Mouse (Mus musculus) MEL (cell line): ENCODE measurements around the gene Fuk. TPM values are rescaled to one million over a fixed set of nuclear protein-coding genes. Genes with fewer than 3 reads are reported as not detected.
A peak's percentile ranks its signal among the peaks of the same experiment; 100 is the strongest.

Source experiments
- DNase-seq: peaks from one replicate; pipeline ENCODE4 v3.0.0; 2011; ENCODE audit warnings: low read depth, low spot score
- H3K27ac ChIP-seq: 2 replicates; pipeline ENCODE4 v1.5.1; 2012; ENCODE audit warnings: low read depth, mild to moderate bottlenecking, control low read depth, low read length, moderate library complexity; ENCODE audit not compliant: control insufficient read depth
- H3K27me3 ChIP-seq, 2 experiments: fragments of 150-350 bp in 1 of 2; sonication (generic) in 1 of 2; 2 replicates each; pipeline ENCODE4 v1.6.1; 2012; ENCODE audit warnings: low read length in 2 of 2, mild to moderate bottlenecking in 2 of 2, improper control_type of control experiment in 1 of 2, moderate library complexity in 1 of 2; ENCODE audit not compliant: insufficient read depth in 2 of 2, control insufficient read depth in 1 of 2
- H3K36me3 ChIP-seq, 2 experiments: 2 replicates each; pipeline ENCODE4 v1.6.1; 2012 to 2014; ENCODE audit warnings: low read length in 2 of 2, improper control_type of control experiment in 1 of 2, inconsistent platforms in 1 of 2, mild to moderate bottlenecking in 1 of 2; ENCODE audit not compliant: insufficient read depth in 2 of 2, control insufficient read depth in 1 of 2
- H3K4me1 ChIP-seq, 2 experiments: fragments of 150-350 bp in 1 of 2; sonication (generic) in 1 of 2; 2 replicates each; pipeline ENCODE4 v1.6.1; 2012; ENCODE audit warnings: low read length in 2 of 2, improper control_type of control experiment in 1 of 2, mild to moderate bottlenecking in 1 of 2; ENCODE audit not compliant: insufficient read depth in 2 of 2, control insufficient read depth in 1 of 2
- H3K4me3 ChIP-seq, 2 experiments: fragments of 150-350 bp in 1 of 2; sonication (generic) in 1 of 2; 2 replicates each; pipeline ENCODE4 v1.5.1; 2012; ENCODE audit warnings: low read depth in 2 of 2, low read length in 2 of 2, mild to moderate bottlenecking in 2 of 2, moderate library complexity in 2 of 2, control low read depth in 1 of 2, improper control_type of control experiment in 1 of 2; ENCODE audit not compliant: control insufficient read depth in 1 of 2, insufficient read depth in 1 of 2
- H3K79me2 ChIP-seq: 2 replicates; pipeline ENCODE4 v1.6.1; 2012; ENCODE audit warnings: mild to moderate bottlenecking, low read length, moderate library complexity; ENCODE audit not compliant: control insufficient read depth, poor library complexity, insufficient read depth
- H3K9ac ChIP-seq: 2 replicates; pipeline ENCODE4 v1.6.1; 2012; ENCODE audit warnings: low read depth, mild to moderate bottlenecking, control low read depth, low read length, moderate library complexity; ENCODE audit not compliant: control insufficient read depth, poor library complexity, severe bottlenecking
- H3K9me3 ChIP-seq: fragments of 150-350 bp; sonication (generic); replicated peaks from 2 replicates; pipeline ENCODE4 v1.6.1; 2012; ENCODE audit warnings: mild to moderate bottlenecking, low read length, improper control_type of control experiment, moderate library complexity; ENCODE audit not compliant: insufficient read depth
- BHLHE40 ChIP-seq: IDR thresholded peaks from 2 replicates; pipeline ENCODE4 v1.6.1; 2012; ENCODE audit warnings: low read depth, mild to moderate bottlenecking, inconsistent platforms, low read length, improper control_type of control experiment, borderline replicate concordance
- CHD1 ChIP-seq: IDR thresholded peaks from 2 replicates; pipeline ENCODE4 v1.6.1; 2012; ENCODE audit warnings: low read depth, mild to moderate bottlenecking, inconsistent platforms, low read length, improper control_type of control experiment
- CTCF ChIP-seq, 3 experiments: IDR thresholded peaks in 2 of 3; conservative IDR thresholded peaks in 1 of 3; 2 replicates each; pipeline ENCODE4 v1.5.1; 2011 to 2012; ENCODE audit warnings: low read length in 3 of 3, low read depth in 2 of 3, mild to moderate bottlenecking in 2 of 3, improper control_type of control experiment in 1 of 3, inconsistent platforms in 1 of 3, mixed read lengths in 1 of 3, moderate library complexity in 1 of 3; ENCODE audit not compliant: control insufficient read depth in 1 of 3, insufficient read depth in 1 of 3, poor library complexity in 1 of 3, severe bottlenecking in 1 of 3
- E2F4 ChIP-seq: IDR thresholded peaks from 2 replicates; pipeline ENCODE4 v1.6.1; 2011; ENCODE audit warnings: low read depth, low read length, improper control_type of control experiment, borderline replicate concordance
- ELF1 ChIP-seq: IDR thresholded peaks from 2 replicates; pipeline ENCODE4 v1.6.1; 2014; ENCODE audit warnings: low read depth, mild to moderate bottlenecking, inconsistent platforms, low read length, improper control_type of control experiment, moderate library complexity
- EP300 ChIP-seq, 2 experiments: IDR thresholded peaks; 2 replicates each; pipeline ENCODE4 v1.6.1; 2011; ENCODE audit warnings: improper control_type of control experiment in 2 of 2, low read length in 2 of 2, low read depth in 1 of 2, mild to moderate bottlenecking in 1 of 2
- ETS1 ChIP-seq: IDR thresholded peaks from 2 replicates; pipeline ENCODE4 v1.6.1; 2012; ENCODE audit warnings: low read depth, mild to moderate bottlenecking, inconsistent platforms, low read length, improper control_type of control experiment, moderate library complexity
- GABPA ChIP-seq: IDR thresholded peaks from 2 replicates; pipeline ENCODE4 v1.6.1; 2012; ENCODE audit warnings: low read depth, mild to moderate bottlenecking, inconsistent platforms, low read length, improper control_type of control experiment, moderate library complexity
- GATA1 ChIP-seq: IDR thresholded peaks from 2 replicates; pipeline ENCODE4 v1.6.1; 2011; ENCODE audit warnings: low read depth, low read length, improper control_type of control experiment
- HCFC1 ChIP-seq: IDR thresholded peaks from 2 replicates; pipeline ENCODE4 v1.6.1; 2012; ENCODE audit warnings: low read depth, mild to moderate bottlenecking, inconsistent platforms, low read length, improper control_type of control experiment, moderate library complexity
- KAT2A ChIP-seq: conservative IDR thresholded peaks from 2 replicates; pipeline ENCODE4 v1.6.1; 2012; ENCODE audit warnings: low read depth, low read length, improper control_type of control experiment, inconsistent platforms
- MAFK ChIP-seq: IDR thresholded peaks from 2 replicates; pipeline ENCODE4 v1.6.1; 2011; ENCODE audit warnings: low read depth, mild to moderate bottlenecking, low read length, improper control_type of control experiment, borderline replicate concordance
- MXI1 ChIP-seq: IDR thresholded peaks from 2 replicates; pipeline ENCODE4 v1.6.1; 2011; ENCODE audit warnings: mild to moderate bottlenecking, low read depth, low read length, improper control_type of control experiment
- MYB ChIP-seq: IDR thresholded peaks from 2 replicates; pipeline ENCODE4 v1.6.1; 2011; ENCODE audit warnings: mild to moderate bottlenecking, low read depth, low read length, improper control_type of control experiment
- NELFE ChIP-seq: IDR thresholded peaks from 2 replicates; pipeline ENCODE4 v1.6.1; 2011; ENCODE audit warnings: low read depth, low read length, improper control_type of control experiment
- POLR2AphosphoS2 ChIP-seq: IDR thresholded peaks from 2 replicates; pipeline ENCODE4 v1.6.1; 2011; ENCODE audit warnings: low read length, improper control_type of control experiment
- RAD21 ChIP-seq: IDR thresholded peaks from 2 replicates; pipeline ENCODE4 v1.6.1; 2011; ENCODE audit warnings: mild to moderate bottlenecking, low read depth, low read length, improper control_type of control experiment
- RCOR1 ChIP-seq: IDR thresholded peaks from 2 replicates; pipeline ENCODE4 v1.6.1; 2012; ENCODE audit warnings: low read depth, mild to moderate bottlenecking, inconsistent platforms, low read length, improper control_type of control experiment
- SIN3A ChIP-seq: IDR thresholded peaks from 2 replicates; pipeline ENCODE4 v1.6.1; 2012; ENCODE audit warnings: low read length, improper control_type of control experiment, inconsistent platforms
- TAL1 ChIP-seq: IDR thresholded peaks from 2 replicates; pipeline ENCODE4 v1.6.1; 2012; ENCODE audit warnings: mild to moderate bottlenecking, inconsistent platforms, low read length, moderate library complexity, mixed read lengths
- TCF12 ChIP-seq: IDR thresholded peaks from 2 replicates; pipeline ENCODE4 v1.6.1; 2014; ENCODE audit warnings: low read depth, mild to moderate bottlenecking, inconsistent platforms, low read length, improper control_type of control experiment, moderate library complexity
- UBTF ChIP-seq: IDR thresholded peaks from 2 replicates; pipeline ENCODE4 v1.6.1; 2012; ENCODE audit warnings: low read depth, mild to moderate bottlenecking, inconsistent platforms, low read length, improper control_type of control experiment, moderate library complexity, borderline replicate concordance; ENCODE audit not compliant: insufficient read depth
- USF1 ChIP-seq: IDR thresholded peaks from 2 replicates; pipeline ENCODE4 v1.6.1; 2014; ENCODE audit warnings: low read depth, mild to moderate bottlenecking, inconsistent platforms, low read length, improper control_type of control experiment, moderate library complexity
- USF2 ChIP-seq, 2 experiments: IDR thresholded peaks; 2 replicates each; pipeline ENCODE4 v1.6.1; 2011 to 2012; ENCODE audit warnings: improper control_type of control experiment in 2 of 2, low read length in 2 of 2, borderline replicate concordance in 1 of 2, inconsistent platforms in 1 of 2, low read depth in 1 of 2, mild to moderate bottlenecking in 1 of 2; ENCODE audit not compliant: insufficient read depth in 1 of 2
- ZC3H11A ChIP-seq: IDR thresholded peaks from 2 replicates; pipeline ENCODE4 v1.6.1; 2012; ENCODE audit warnings: low read depth, mild to moderate bottlenecking, inconsistent platforms, low read length, improper control_type of control experiment
- ZKSCAN1 ChIP-seq: IDR thresholded peaks from 2 replicates; pipeline ENCODE4 v1.6.1; 2012; ENCODE audit warnings: low read depth, mild to moderate bottlenecking, inconsistent platforms, low read length, improper control_type of control experiment, moderate library complexity
- ZNF384 ChIP-seq: IDR thresholded peaks from 2 replicates; pipeline ENCODE4 v1.6.1; 2012; ENCODE audit warnings: low read depth, mild to moderate bottlenecking, inconsistent platforms, low read length, improper control_type of control experiment
- polyA plus RNA-seq, 2 experiments: library from polyadenylated mRNA; stranded (reverse) in 1 of 2; unstranded in 1 of 2; fragments of >175 nt in 1 of 2; fragments of >200 nt in 1 of 2; gene quantifications; 2 replicates each; pipeline versions ENCODE4 v1.2.1 to v1.2.4; 2012; ENCODE audit warnings: low replicate concordance in 2 of 2, low read depth in 1 of 2; ENCODE audit not compliant: insufficient read length in 2 of 2, insufficient read depth in 1 of 2, missing spikeins in 1 of 2
- total RNA-seq: library from RNA; depleted of rRNA; stranded (reverse); fragments of 300-350 nt; gene quantifications from 2 replicates; pipeline ENCODE4 v1.2.3, GENCODE M21; 2012

Fuk gene
- total and polyA plus RNA-seq, 3 experiments, result 9.1 to 10.6 TPM; not detected in 1

DNA sequence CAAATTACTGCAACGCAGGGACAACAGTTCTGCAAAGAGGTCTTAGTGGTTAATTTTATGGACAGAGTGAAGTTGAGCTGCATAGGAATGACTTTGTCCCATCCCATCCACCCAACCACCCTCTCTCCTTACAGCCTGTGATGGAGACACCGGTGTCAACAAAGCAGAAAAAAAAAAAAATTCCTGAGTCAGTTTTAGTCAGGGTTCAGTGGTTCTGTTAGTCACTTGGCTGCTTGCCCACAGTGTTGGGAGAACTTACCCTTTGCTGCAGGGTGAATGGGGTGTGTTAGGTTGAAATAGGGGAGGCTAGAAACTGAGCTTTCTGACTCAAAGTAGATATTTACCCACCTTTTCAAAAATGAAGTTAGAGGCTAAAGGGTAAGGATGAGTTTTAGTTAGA lies 15.1 kb upstream of the Fuk start:
- H3K9me3 ChIP-seq, result no peaks in the 10 kb centered on the region
- peak overlapping the region; percentile 34 for H3K27ac ChIP-seq
- peak; percentile 94 for DNase-seq
- peaks cover 9 to 32% of the 10 kb centered on the region in 2 experiments for H3K4me1 ChIP-seq
- H3K9ac ChIP-seq, result peak overlapping the region; percentile 27
- H3K27me3 ChIP-seq, result no peaks in the 10 kb centered on the region
- peaks cover 10% of the 10 kb centered on the region for H3K79me2 ChIP-seq
- H3K4me3 ChIP-seq, result peak overlapping the region; percentile 36 to 40; a peak in 3 of 4 replicates
- peaks cover 0 to 22% of the 10 kb centered on the region in 2 experiments; a peak in 2 of 4 replicates for H3K36me3 ChIP-seq
- TF ChIP-seq MXI1 (no peak), GATA1 (no peak), TCF12 (peak; percentile 32; the same call in 1 of the 2 replicates), GABPA (no peak), MAFK (peak; percentile 71; the same call in 1 of the 2 replicates), HCFC1 (peak; percentile 34; the same call in 1 of the 2 replicates), ZC3H11A (no peak), EP300 (IDR thresholded peaks at IDR 0.05; ENCODE audit: low read depth in 1 of 2, low read length in 2 of 2) (peak in 1 of 2 experiments; percentile 40; a peak in 1 of 4 replicates), BHLHE40 (no peak), RCOR1 (no peak), ZNF384 (peak; percentile 96), ETS1 (peak; percentile 74), MYB (no peak), CHD1 (0 out of 2 replicates have a peak, but pooled peaks have one; percentile 15), ZKSCAN1 (no peak; the same call in 1 of the 2 replicates), ELF1 (no peak)

DNA sequence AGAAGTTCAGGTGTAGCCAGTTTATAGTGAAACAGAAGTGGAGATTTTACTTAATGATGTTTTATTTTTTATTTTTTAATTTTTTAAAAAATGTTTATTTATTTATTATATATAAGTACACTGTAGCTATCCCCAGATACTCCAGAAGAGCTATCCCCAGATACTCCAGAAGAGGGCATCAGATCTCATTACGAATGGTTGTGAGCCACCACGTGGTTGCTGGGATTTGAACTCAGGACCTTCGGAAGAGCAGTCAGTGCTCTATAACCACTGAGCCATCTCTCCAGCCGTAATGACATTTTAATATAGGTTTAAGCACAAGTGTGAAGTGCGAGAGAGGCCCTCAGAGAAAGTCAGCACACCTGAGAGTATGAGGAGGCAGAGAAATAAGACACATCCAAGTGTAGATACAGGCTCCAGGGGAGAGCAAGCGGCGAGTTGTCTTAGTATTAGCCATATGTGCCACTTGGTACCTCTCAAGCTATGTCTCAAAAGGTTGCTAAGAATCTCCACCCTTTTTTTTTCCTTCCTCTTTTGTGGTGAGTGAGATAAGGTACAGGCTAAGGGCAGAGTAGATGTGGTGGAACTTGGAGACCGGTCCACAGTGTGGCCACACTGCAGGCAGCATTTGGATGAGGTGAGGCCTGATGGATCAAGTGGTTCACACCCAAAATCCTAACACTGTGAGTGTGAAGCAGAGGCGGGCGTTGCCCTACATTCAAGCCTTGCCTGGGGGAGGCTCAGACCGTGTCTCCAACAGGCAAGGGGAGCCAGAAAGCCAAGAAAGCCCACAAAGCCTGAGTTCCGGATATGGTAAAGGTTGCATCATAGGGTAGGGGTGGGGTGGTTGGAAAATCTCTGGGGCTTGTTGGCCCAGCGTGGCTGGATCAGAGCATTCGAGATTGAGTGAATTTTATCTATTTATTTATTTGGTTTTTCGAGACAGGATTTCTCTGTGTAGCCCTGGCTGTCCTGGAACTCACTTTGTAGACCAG lies 9.6 kb upstream of the Fuk start:
- Histone ChIP-seq H3K36me3 (peaks cover 0 to 4% of the 10 kb centered on the region in 2 experiments; a peak in 2 of 4 replicates), H3K4me1 (peaks cover 4 to 17% of the 10 kb centered on the region in 2 experiments; a peak in 3 of 4 replicates), H3K27ac (peak overlapping the region; percentile 92), H3K27me3 (no peaks in the 10 kb centered on the region), H3K9me3 (no peaks in the 10 kb centered on the region), H3K9ac (peak overlapping the region; percentile 62), H3K79me2 (no peaks in the 10 kb centered on the region), H3K4me3 (peak overlapping the region; percentile 19 to 30; a peak in 2 of 4 replicates)
- DNase-seq, result peak; percentile 92
- TF ChIP-seq ZKSCAN1, result peak; percentile 75
- TF ChIP-seq TCF12, result peak; percentile 53; the same call in 1 of the 2 replicates
- peak; percentile 86; the same call in 1 of the 2 replicates for TF ChIP-seq CHD1
- peak; percentile 69 for TF ChIP-seq USF1
- TF ChIP-seq E2F4, result no peak
- no peak for TF ChIP-seq POLR2AphosphoS2
- no peak for TF ChIP-seq BHLHE40
- TF ChIP-seq CTCF (IDR thresholded peaks at IDR 0.05 in 2 of 3, conservative IDR thresholded peaks at IDR 0.05 in 1 of 3; ENCODE audit: control insufficient read depth in 1 of 3, insufficient read depth in 1 of 3, low read depth in 2 of 3, low read length in 3 of 3, poor library complexity in 1 of 3, severe bottlenecking in 1 of 3), result peak; percentile 9 to 30 (median 10); a peak in 4 of 6 replicates
- no peak for TF ChIP-seq ELF1
- TF ChIP-seq SIN3A, result peak; percentile 77
- TF ChIP-seq UBTF, result no peak
- no peak for TF ChIP-seq KAT2A
- TF ChIP-seq GABPA, result no peak
- TF ChIP-seq USF2 (IDR thresholded peaks at IDR 0.05; ENCODE audit: borderline replicate concordance in 1 of 2, insufficient read depth in 1 of 2, low read depth in 1 of 2, low read length in 2 of 2), result no peak
- TF ChIP-seq TAL1, result no peak
- TF ChIP-seq RAD21, result no peak; the same call in 1 of the 2 replicates
- TF ChIP-seq ETS1, result no peak; the same call in 1 of the 2 replicates
- TF ChIP-seq NELFE, result no peak
- peak; percentile 84 for TF ChIP-seq GATA1
- peak; percentile 26; the same call in 1 of the 2 replicates for TF ChIP-seq HCFC1
